Mouse (Mus musculus) liver, embryonic 14.5 days (tissue): ENCODE data around the gene OR5BS1P. TPM values are rescaled to one million over a fixed set of nuclear protein-coding genes. Genes with fewer than 3 reads are reported as not detected.
"Not testable (repeated sequence)": the region's sequence is repeated elsewhere in the genome, so short reads cannot be mapped to it uniquely, and the experiment has no call there.

Experiments
- ATAC-seq: fragments of 200-750 bp; cut with Nextera tagmentation; 2 replicates; pipeline ENCODE4 v1.8.0; 2017; ENCODE audit warnings: moderate number of reproducible peaks, mild to moderate bottlenecking, moderate library complexity; ENCODE audit not compliant: insufficient read depth
- DNase-seq, 3 experiments: peaks; one replicate each; pipeline ENCODE4 v3.0.0-alpha.2; 2012 to 2013; ENCODE audit warnings: low read depth in 3 of 3, low spot score in 3 of 3
- H3K27ac ChIP-seq: fragments of 300-500 bp; sonication (generic); 2 replicates; pipeline ENCODE4 v1.5.1; 2014; ENCODE audit warnings: moderate library complexity, mild to moderate bottlenecking, control low read depth, inconsistent platforms
- H3K27me3 ChIP-seq: fragments of 300-500 bp; sonication (generic); 2 replicates; pipeline ENCODE4 v1.6.1; 2014; ENCODE audit warnings: mild to moderate bottlenecking, low read length, moderate library complexity; ENCODE audit not compliant: control insufficient read depth, insufficient read depth
- H3K36me3 ChIP-seq: fragments of 300-500 bp; sonication (generic); replicated peaks from 2 replicates; pipeline ENCODE4 v1.6.1; 2014; ENCODE audit warnings: low read depth; ENCODE audit not compliant: control insufficient read depth, insufficient read depth
- H3K4me1 ChIP-seq, 2 experiments: fragments of 200-500 bp in 1 of 2; fragments of 300-500 bp in 1 of 2; sonication (generic) in 1 of 2; replicated peaks; 2 replicates each; pipeline ENCODE4 v1.6.1; 2012 to 2014; ENCODE audit warnings: antibody characterized with exemption in 1 of 2, inconsistent platforms in 1 of 2, low read length in 1 of 2; ENCODE audit not compliant: control insufficient read depth in 2 of 2, insufficient read depth in 2 of 2
- H3K4me2 ChIP-seq: fragments of 300-500 bp; sonication (generic); 2 replicates; pipeline ENCODE4 v1.6.1; 2014; ENCODE audit warnings: low read depth, mild to moderate bottlenecking, control low read depth, moderate library complexity
- H3K4me3 ChIP-seq, 2 experiments: fragments of 200-500 bp in 1 of 2; fragments of 300-500 bp in 1 of 2; sonication (generic) in 1 of 2; 2 replicates each; pipeline ENCODE4 v1.5.1; 2012 to 2014; ENCODE audit warnings: low read depth in 2 of 2, low read length in 2 of 2, mild to moderate bottlenecking in 2 of 2, control low read depth in 1 of 2, inconsistent platforms in 1 of 2, moderate library complexity in 1 of 2; ENCODE audit not compliant: insufficient read depth in 1 of 2
- H3K9ac ChIP-seq: fragments of 300-500 bp; sonication (generic); replicated peaks from 2 replicates; pipeline ENCODE4 v1.6.1; 2014; ENCODE audit warnings: mild to moderate bottlenecking, control low read depth, moderate library complexity
- H3K9me3 ChIP-seq: fragments of 300-500 bp; sonication (generic); 2 replicates; pipeline ENCODE4 v1.6.1; 2016; ENCODE audit warnings: low read length, mixed read lengths; ENCODE audit not compliant: control insufficient read depth
- CTCF ChIP-seq: IDR thresholded peaks from 2 replicates; pipeline ENCODE4 v1.5.1; 2016; ENCODE audit warnings: antibody characterized with exemption, low read depth, control low read depth
- EP300 ChIP-seq: IDR thresholded peaks from 2 replicates; pipeline ENCODE4 v1.6.1; 2016; ENCODE audit warnings: antibody characterized with exemption, low read depth
- WGBS: fragments of 180-500 bp; shearing (Covaris S2); extraction: QIAGEN DNeasy Blood & Tissue Kit; methylation state at CpG from one replicate; pipeline ENCODE4 v1.1.7; 2014; ENCODE audit not compliant: insufficient replicate concordance; 5-methylcytosine and 5-hydroxymethylcytosine counted together
- polyA plus RNA-seq, 2 experiments: library from polyadenylated mRNA; depleted of rRNA in 1 of 2; stranded (reverse) in 1 of 2; unstranded in 1 of 2; fragments of >200 nt; fragmentation: Nextera tagmentation in 1 of 2; extraction: Ambion mirVana in 1 of 2; gene quantifications; 2 replicates each; pipeline versions ENCODE4 v1.2.1 to v1.2.3; 2012 to 2014

Gene OR5BS1P
- polyA plus RNA-seq (2012; rRNA removed) (not detected in 2 replicates), polyA plus RNA-seq (2014; fragmentation: Nextera tagmentation; extraction: Ambion mirVana) (not detected in 2 replicates)

DNA sequence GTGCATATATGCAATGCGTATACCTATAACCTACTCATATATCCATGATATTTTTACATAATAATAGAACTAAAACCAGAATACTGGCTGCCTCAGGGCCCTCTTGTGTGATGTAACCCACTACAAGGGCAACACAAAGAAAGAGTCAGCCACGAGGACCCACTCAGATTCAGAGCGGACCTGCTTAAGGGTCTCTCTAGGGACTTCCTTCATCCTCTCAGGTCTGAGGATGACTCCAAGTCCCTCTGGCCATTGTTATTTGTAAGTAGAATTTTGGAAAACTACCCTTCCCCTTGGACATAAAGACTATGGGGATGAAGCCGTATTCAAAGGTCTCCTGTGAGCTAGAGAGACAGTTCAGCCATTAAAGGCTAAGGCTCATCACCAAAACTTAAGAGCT, at the start of gene OR5BS1P:
Gene OR5BS1P, plus strand, starts transcription at position 301 of the 400 bp plus-strand sequence.
- DNase-seq (no peak), ATAC-seq (no peak)
- Histone ChIP-seq H3K9me3 (no peaks in the 10 kb centered on the region), H3K36me3 (no peaks in the 10 kb centered on the region), H3K4me1 (no peaks in the 10 kb centered on the region), H3K4me3 (no peak within 1 kb of the TSS), H3K27me3 (no peaks in the 10 kb centered on the region), H3K9ac (no peak within 1 kb of the TSS), H3K27ac (no peak within 1 kb of the TSS), H3K4me2 (no peak within 1 kb of the TSS)
- 66% methylated on average over 4 of the region's 4 CpGs for WGBS
- TF ChIP-seq EP300, result no peak
- TF ChIP-seq CTCF, result no peak

DNA sequence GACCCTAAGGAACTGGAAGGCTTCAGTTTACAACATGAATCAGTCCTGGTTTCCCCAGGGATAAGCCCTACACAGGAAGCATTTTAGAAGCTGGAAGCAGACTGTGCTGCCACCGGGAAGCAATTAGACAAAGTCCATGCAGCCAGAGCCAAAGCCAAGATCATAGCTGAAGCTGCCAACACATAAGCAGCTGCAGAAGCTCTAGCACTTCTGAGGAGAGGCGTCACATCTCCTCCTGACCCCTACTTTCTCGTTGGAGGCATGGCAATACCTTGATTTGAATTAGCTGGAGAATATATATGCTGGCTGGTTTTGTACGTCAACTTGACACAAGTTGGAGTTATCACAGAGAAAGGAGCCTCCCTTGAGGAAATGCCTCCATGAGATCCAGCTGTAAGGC, 48.8 kb upstream of the OR5BS1P start:
- H3K4me2 ChIP-seq, result no peak overlapping the region
- DNase-seq, result no peak
- ATAC-seq, result no peak
- 45% methylated on average over 4 of the region's 4 CpGs for WGBS
- H3K36me3 ChIP-seq, result no peaks in the 10 kb centered on the region
- H3K4me3 ChIP-seq, result no peak overlapping the region
- no peaks in the 10 kb centered on the region for H3K4me1 ChIP-seq
- H3K9ac ChIP-seq, result no peak overlapping the region
- no peaks in the 10 kb centered on the region for H3K27me3 ChIP-seq
- TF ChIP-seq EP300, result no peak
- no peaks in the 10 kb centered on the region for H3K9me3 ChIP-seq
- no peak overlapping the region for H3K27ac ChIP-seq

DNA sequence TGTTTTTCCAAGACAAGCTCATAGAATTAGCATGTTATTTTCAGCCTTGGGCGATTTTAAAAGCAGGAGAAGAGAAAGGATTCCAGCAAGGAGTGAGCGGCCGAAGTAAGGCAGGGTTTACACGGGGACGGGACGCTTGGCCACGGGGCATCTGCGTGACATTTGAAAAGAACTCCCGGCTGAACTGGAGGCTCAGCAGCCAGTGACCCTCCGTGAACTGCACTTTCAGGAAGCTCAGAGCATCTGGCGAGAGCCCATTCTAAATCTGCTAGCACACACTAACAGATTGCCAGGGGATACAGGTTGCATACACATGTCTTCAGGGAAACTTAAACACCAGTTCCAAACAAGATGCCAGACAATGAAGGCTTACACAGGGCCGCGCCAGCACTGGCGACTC, 45.4 kb upstream of the OR5BS1P start:
- 59% methylated on average over 14 of the region's 14 CpGs for WGBS
- H3K27ac ChIP-seq, result no peak overlapping the region

DNA sequence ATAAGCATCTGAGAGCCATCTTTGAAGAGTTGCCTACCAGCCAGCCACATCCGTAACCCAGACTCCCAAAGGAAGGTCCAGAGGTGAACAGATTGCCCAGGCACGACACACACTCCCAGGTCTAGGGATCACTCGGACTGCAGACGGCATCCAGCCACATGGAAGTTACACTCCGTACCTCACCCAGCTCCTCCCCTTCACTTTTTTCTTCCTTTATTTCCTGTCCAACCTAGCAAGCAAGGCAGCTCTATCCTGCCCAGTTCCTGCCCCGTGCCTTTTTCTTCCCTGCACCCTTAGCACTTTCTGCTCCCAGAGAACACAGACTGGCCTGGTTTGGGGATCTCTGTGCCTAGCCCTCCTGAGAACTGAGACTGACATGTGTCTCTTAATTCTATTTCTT, 44.9 kb upstream of the OR5BS1P start:
- TF ChIP-seq CTCF (no peak), EP300 (no peak)
- ATAC-seq, result no peak
- 51% methylated on average over 6 of the region's 6 CpGs for WGBS
- Histone ChIP-seq H3K9me3 (no peaks in the 10 kb centered on the region), H3K4me3 (no peak overlapping the region), H3K4me1 (no peaks in the 10 kb centered on the region), H3K36me3 (no peaks in the 10 kb centered on the region), H3K9ac (no peak overlapping the region), H3K27ac (no peak overlapping the region), H3K4me2 (no peak overlapping the region), H3K27me3 (no peaks in the 10 kb centered on the region)
- DNase-seq, result no peak

More for the DNA sequence above, 45.4 kb upstream of the OR5BS1P start:
- H3K4me3 ChIP-seq, result no peak overlapping the region
- H3K9ac ChIP-seq, result no peak overlapping the region
- H3K4me1 ChIP-seq, result no peaks in the 10 kb centered on the region
- no peaks in the 10 kb centered on the region for H3K27me3 ChIP-seq
- DNase-seq, result no peak
- H3K36me3 ChIP-seq, result no peaks in the 10 kb centered on the region
- no peak for ATAC-seq
- H3K9me3 ChIP-seq, result no peaks in the 10 kb centered on the region
- no peak overlapping the region for H3K4me2 ChIP-seq
- no peak for TF ChIP-seq CTCF
- TF ChIP-seq EP300, result no peak

DNA sequence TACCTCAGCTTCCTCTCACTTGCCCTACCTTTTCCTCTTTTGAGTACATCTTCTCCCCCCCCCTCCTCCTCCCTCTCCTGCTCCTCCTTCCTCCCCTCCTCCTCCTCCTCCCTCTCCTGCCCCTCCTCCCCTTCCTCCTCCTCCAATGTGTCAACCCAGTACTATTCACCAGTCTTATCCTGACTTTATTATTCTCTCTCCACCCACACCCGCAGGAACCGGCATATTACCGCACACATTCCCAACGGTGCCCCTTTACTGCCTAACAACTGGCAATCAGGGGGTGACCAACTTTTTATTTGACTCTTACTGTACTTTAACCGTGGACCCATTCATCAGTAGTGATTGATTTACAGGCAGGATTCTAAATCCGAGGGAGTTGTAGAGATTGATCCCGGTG, 44.5 kb upstream of the OR5BS1P start:
- H3K4me1 ChIP-seq, result no peaks in the 10 kb centered on the region
- H3K9ac ChIP-seq, result no peak overlapping the region
- no peak overlapping the region for H3K27ac ChIP-seq
- DNase-seq, result no peak
- no peak for ATAC-seq
- 71% methylated on average over 7 of the region's 7 CpGs for WGBS
- H3K36me3 ChIP-seq, result no peaks in the 10 kb centered on the region
- TF ChIP-seq EP300, result no peak
- TF ChIP-seq CTCF, result no peak
- no peaks in the 10 kb centered on the region for H3K27me3 ChIP-seq
- no peaks in the 10 kb centered on the region for H3K9me3 ChIP-seq
- no peak overlapping the region for H3K4me3 ChIP-seq
- no peak overlapping the region for H3K4me2 ChIP-seq

DNA sequence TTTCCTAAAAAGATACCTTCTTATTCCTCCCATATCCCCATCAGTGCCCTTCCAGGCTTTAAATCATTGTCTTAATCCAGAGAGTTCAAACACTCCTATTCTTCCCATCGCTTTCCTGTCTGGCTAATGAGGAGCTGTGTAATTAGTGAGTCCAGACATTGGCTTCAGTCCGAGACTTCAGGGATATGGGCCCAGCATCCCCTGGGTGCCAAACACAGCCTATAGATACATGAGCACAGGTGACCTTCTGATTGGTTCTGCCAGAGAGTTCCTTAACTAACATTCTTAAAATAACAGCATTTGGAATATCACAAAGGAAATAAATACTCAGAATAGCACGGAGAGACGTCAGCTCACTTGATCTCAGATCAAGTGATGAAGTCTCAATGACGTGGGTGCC, 38.8 kb upstream of the OR5BS1P start, which contains the start of gene Olfr282:
Gene Olfr282, plus strand, starts transcription at position 301 of the 400 bp plus-strand sequence.
- not testable (repeated sequence) for ATAC-seq
- WGBS, result 59% methylated on average over 5 of the region's 5 CpGs

More for the DNA sequence above, 38.8 kb upstream of the OR5BS1P start, which contains the start of gene Olfr282:
- not testable (repeated sequence) for H3K4me1 ChIP-seq, H3K4me2 ChIP-seq, H3K27ac ChIP-seq, DNase-seq, H3K4me3 ChIP-seq, H3K27me3 ChIP-seq, H3K9ac ChIP-seq, H3K36me3 ChIP-seq, H3K9me3 ChIP-seq
